Mouse (Mus musculus) heart, postnatal 36 days (tissue): ENCODE results near the gene Wwp2. TPM values are rescaled to one million over a fixed set of nuclear protein-coding genes. Genes with fewer than 3 reads are reported as not detected.
A peak's percentile ranks its signal among the peaks of the same experiment; 100 is the strongest.

ENCODE experiments used
- DNase-seq, 2 experiments: peaks; one replicate each; pipeline ENCODE4 v3.0.0; 2021 to 2022
- intact Hi-C: fragments of 180-260 bp; cut with DNase I; formaldehyde crosslinking; loops from one replicate; pipeline ENCODE4 v1.15.1; 2025
- total RNA-seq, 2 experiments: library from RNA; stranded (reverse); gene quantifications; 2 replicates each; pipeline ENCODE4 v1.2.3; 2021

Wwp2 gene
- total RNA-seq, 2 experiments from 2014 or later, result 23.9 to 26.1 TPM

DNA sequence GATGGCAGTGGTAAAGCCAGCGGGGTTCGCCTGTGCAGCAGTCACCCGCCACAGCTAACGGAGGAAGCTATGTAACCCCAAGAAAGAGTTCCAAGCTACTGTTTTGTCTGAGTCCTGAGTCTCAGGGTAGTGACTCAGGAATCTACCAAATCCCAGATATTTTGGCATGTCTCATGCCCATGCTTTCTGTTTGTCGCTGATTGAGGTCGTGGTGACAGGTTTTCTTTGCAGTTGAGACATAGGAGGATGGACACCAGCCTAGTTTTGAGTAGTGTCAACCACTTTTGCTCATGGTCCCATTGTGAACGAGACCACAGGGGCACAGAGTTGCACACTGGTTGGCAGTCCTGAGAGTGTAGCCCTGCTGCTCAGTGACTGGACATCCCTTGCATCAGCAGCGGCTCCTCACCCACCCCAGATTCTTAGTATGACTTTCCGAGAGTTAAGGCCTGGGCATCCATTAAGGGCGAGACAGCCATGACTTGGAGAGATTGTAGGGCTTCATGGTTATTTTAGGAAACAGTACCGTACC is 109.5 kb downstream of the Wwp2 start:
- intact Hi-C loops, result no loop called here

DNA sequence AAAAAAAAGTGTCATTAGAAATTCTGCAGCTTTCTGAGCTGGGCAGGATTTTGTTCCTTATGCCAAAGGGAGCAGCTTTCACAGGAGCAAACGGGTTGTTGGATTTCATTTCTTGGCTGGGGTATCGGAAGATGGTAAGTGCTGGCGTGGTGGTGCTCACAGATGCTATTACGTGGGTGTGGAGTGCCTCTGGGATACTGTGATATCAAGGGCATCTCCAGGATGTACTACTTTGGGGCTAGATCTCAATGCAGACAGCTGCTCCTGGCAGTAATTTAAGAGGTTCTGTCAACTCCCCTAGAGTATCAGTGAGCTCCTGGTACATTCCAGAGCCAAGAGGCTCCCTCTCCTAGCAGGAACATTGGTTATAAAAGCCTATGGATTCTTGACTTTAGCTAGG is 110.0 kb downstream of the Wwp2 start:
- intact Hi-C loops, result no loop called here
- DNase-seq, result no peak

More for the DNA sequence above, 109.5 kb downstream of the Wwp2 start:
- DNase-seq, result no peak

DNA sequence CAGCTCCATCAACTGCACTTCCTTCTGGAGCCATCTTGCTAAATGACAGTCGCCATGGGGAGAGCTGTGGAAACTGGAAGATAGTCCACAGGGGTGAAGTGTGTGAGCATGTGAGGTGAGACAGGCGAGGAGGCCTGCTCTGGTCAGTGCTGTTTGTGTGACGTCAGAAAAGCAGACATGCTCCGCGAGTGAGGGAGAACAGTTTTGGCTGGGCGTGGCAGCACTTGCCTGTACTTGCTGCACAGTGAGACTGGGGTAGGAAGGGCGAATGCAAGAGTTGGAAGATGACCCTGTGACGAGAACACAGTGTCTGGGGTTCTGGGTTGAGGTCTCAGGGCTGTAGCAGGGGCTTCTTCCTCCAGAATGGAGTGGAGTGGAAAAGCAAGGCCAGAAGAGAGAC is 110.7 kb downstream of the Wwp2 start:
- DNase-seq, result no peak
- intact Hi-C loops, result no loop called here

DNA sequence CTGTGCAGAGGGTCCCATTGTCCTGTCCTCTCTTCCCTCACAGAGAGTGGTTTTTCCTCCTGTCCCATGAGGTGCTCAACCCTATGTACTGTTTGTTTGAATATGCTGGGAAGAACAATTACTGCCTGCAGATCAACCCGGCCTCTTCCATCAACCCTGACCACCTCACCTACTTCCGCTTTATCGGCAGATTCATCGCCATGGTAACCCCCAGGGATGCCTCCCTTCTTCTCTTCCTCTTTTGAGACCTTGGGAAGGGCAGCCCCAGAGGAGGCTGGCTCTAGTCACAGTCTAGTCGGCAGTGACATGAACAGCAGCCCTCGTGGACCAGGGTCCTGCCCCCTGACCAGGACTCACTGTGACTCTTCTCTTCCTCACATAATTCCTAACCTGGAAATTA is 116.1 kb downstream of the Wwp2 start:
- DNase-seq, result no peak
- intact Hi-C loops, result no loop called here

DNA sequence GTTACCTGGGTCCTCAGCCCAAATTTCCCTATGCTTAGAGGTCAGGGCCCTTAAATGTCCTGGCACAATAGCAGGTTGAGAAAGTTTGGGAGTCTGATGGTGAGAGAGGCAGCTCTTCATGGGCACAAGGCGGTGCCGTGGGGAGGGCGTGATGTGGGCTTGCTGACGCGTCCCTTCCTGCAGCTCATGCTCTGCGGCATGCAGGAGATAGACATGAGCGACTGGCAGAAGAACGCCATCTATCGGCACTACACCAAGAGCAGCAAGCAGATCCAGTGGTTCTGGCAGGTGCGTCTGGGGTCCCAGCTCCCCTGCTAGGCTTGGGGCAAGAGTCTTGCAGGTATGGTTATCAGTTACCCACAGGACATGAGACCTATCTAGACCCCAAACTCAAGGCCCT is 119.1 kb downstream of the Wwp2 start:
- DNase-seq, result no peak
- intact Hi-C loops, result no loop called here

DNA sequence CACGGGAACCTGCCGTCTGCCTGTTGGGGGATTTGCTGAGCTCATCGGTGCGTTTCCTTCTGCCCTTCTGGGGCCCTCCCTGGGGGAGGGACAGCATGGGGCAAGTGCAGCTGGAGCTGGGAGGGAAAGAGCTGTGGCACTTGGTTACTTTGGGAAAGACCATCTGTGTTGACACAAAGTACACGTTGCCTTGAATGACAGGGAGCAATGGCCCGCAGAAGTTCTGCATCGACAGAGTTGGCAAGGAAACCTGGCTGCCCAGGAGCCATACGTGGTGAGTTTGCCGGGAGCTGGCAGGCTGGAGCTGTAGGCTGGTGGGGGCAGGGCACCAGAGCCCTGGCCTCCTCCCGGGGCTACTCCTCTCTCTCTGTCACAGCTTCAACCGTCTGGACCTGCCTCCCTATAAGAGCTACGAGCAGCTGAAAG is 120.4 kb downstream of the Wwp2 start:
- intact Hi-C loops, result no loop called here
- no peak for DNase-seq

DNA sequence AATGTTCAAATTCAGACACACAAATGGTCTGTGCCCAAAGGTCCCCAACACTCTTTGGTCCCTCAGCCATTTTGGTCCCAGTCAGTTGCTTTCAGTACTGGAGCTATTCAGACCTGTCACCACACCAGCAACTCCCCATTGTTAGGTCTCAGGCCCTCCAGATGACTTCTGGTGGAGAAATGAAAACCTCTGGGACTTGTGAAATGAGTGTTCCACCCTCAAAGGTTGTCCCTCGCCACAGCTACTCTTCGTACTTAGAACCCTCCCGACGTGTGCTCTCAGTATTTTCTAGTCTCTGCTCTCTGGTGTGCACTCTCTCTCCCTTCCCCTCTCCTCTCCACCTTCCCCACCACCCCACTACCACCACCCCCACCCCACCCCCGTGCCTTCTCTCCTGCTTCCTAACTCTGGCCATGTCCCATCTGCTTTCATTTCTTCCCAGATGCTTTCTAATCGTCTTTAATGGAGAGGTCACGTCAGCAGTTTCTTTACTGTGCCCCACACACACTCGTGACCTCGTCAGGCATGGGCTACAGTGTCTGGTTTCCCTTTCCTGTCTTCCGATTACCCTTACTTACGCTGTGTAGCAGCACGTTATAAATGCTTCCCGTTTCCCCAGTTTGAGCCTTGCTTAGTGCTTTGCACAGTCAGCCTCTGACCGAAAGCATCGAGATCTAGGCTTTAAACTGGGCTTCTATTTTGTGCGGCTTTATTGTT is 124.8 kb downstream of the Wwp2 start:
- intact Hi-C loops, result no loop called here
- no peak for DNase-seq

DNA sequence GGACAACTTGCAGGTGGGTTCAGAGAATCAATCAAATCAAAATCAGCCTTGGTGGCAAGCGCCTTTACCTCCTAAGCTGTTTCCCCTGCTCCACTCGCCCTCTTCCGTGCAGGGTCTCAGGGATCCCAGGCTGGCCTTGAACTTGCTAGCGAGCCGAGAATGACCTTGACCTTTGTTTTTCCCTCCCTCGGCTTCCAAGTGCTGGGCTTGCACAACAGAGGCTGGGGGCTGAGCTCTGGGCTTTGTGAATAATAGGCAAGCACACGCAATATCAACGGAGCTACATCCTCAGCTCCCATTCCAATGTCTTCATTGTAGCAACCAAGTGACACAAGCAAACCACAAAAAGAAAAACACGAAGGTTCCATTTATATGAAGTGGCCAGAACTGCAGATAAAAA is 126.0 kb downstream of the Wwp2 start:
- intact Hi-C loops, result no loop called here
- DNase-seq, result no peak

DNA sequence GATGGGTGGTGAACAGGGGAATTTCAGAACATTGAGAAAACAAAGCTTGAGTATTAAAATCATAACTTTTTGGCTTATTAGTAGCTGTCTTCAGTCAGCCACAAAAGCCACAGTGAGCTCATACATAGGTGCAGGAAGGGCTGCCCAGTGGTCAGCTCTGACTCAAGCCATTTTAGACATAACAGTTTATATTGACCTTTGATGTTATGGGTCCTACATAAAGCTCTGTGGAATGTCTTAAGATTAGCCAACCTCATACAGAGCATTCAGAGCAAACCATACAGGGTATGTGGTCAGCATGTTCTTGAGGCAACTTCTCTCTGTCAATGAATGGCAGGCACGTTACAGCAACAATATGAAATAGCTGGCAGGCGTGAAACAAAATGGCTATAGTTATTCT is 134.9 kb downstream of the Wwp2 start:
- DNase-seq, result no peak
- intact Hi-C loops, result loop anchor here (10.0 kb wide), 1 partner anchor 466 kb away; no protein-coding TSS in a partner anchor

DNA sequence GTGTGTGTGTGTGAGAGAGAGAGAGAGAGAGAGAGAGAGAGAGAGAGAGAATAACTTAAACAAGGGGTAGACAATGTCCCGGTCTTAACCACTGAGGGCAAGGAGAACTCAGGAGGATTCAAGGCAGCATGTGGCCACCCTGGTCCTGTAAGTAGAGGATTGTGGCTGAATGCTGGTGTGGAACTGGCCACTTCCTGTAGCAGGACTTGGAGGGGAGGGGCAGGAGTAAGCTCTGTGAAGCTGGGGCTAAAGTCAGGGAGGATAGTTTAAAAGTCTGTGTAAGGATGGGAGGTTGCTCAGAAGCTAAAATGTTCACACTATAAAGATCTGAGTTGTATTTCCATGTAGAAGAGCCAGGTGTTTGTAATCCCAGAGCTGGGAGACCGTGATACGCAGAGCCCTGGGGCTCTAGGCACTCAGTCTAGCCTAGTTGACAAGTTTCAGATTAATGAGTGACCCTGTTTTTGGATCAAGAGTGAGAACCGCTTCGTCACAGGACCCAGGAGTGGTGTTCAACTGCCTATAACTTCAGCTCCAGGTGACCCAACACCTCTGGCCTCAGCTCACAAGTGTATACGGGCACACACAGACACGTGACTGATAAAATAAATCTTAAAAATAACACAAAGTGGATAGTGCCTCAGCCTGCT is 135.4 kb downstream of the Wwp2 start:
- DNase-seq, result no peak
- intact Hi-C loops, result loop anchor here (1.0 to 10.0 kb wide), 2 partner anchors 116 to 467 kb away; no protein-coding TSS in a partner anchor

DNA sequence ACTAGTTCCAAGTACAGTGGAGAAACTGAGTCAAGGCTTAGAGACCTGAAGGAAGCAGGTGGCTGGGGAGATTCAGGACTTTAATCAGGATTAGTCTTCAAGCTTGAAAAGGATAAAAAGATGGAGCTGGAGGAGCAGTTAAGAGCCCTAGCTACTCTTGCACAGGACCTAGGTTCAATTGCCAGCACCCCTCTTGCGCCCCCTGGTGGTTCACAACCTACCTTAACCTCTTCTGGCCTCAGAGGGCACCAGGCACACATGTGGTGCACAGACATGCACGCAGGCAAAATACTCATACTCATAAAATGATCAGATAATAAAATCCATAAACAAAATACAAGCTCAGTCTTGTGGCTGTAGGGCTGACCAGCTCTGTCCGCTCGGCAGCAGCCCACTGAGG is 136.3 kb downstream of the Wwp2 start:
- peak; percentile 72 to 83 for DNase-seq
- intact Hi-C loops, result loop anchor here (1.0 to 10.0 kb wide), 2 partner anchors 117 to 468 kb away; no protein-coding TSS in a partner anchor

DNA sequence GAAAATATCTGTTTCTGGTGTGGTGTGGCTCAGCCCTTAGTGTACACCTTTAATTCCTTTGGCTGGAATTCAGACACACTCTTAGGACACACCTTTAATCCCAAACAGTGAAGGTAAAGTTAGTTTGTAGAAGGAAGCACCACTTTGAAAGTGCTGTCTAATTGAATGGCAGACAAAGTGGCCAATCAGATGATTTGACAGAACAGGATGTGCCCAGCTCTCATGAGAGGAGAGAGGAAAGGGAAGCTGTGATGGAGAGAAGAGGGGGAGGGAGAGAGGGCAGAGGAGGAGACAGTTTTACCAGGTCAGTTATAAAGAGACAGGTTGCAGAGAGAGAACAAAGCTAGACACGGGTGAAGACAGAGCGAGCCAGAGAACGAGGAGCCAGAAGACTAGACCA is 138.6 kb downstream of the Wwp2 start:
- no peak for DNase-seq
- intact Hi-C loops, result loop anchor here (5.0 to 10.0 kb wide), 2 partner anchors 162 to 470 kb away; no protein-coding TSS in a partner anchor

DNA sequence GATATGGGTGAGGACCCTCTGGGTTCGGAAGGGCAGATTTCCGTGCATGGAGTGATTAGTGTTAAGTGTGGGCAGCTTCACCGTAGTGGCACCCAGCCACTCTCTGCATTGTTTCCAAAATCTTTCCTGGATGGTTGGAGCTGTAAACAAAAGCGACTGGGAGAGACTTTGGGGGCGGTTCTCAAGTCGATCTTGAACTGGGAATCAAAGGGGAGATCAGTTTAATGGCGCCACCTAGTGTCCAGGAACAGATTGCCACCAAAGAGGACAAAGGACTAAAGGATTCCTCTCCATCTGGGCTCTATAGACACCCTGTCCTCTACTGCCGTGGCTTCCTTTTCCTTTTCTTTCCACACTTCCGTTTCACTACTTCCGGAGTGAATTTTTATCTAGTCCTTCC is 140.5 kb downstream of the Wwp2 start:
- intact Hi-C loops, result loop anchor here (1.0 to 10.0 kb wide), 3 partner anchors 121 to 472 kb away; no protein-coding TSS in a partner anchor

DNA sequence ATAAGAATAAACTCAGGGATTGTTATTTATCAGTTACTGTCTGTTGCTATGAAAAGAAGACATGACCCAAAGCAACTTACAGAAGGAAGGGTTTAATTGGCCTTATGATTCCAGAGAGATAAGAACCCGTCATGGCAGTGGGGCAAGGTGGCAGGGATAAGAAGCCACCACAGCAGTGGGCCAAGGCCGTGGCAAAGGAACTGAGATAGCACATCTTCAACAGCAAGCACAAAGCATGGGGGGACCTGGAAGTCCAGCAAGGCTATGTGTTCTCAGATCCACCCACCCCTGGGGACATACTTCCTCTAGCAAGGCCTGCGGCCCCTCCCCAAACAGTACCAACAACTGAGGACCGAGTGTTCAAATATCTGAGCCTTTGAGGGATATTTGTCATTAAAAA is 141.5 kb downstream of the Wwp2 start:
- intact Hi-C loops, result loop anchor here (5.0 to 10.0 kb wide), 2 partner anchors 165 to 473 kb away; no protein-coding TSS in a partner anchor
- no peak for DNase-seq

More for the DNA sequence above, 140.5 kb downstream of the Wwp2 start:
- DNase-seq, result peak; percentile 79 to 81

DNA sequence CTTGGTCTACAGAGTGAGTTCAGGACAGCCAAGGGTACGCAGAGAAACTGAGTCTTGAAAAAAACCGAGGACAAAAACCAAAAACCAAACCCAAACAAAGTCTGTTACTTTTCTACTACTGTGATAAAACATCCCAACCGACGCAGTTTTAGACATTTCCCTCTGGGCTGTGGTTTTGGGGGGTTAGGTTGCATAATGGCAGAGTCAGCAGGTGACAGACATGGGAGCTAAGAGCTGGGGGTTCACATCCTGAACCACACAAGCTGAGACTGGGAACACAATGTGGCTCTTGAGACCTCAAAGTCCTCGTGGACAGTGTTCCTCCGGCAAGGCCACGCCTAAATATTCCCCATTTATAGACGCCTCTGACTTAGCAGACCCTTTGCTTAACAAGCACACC is 142.0 kb downstream of the Wwp2 start:
- intact Hi-C loops, result loop anchor here (5.0 to 10.0 kb wide), 2 partner anchors 166 to 473 kb away; no protein-coding TSS in a partner anchor
- no peak for DNase-seq

DNA sequence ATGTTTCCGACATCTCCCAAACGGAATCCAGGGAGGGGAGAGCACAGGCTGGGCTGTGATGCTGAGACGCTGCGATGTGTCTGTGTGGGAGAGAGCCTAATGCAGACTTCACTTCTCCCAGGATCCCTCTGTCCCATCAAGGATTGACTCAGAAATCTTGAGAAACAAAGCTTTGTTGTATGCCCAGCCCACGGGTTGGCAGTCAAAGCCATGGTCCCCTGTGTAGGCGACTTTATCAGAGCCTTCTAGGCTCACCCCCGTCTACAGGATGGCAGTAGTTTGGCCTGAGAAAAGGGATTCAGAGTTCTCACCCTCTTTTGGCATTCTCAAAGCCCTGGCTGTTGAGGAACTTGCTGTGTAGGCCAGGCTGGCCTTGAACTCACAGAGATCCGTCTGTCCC is 142.4 kb downstream of the Wwp2 start:
- intact Hi-C loops, result loop anchor here (5.0 to 10.0 kb wide), 2 partner anchors 166 to 474 kb away; no protein-coding TSS in a partner anchor
- DNase-seq, result no peak

DNA sequence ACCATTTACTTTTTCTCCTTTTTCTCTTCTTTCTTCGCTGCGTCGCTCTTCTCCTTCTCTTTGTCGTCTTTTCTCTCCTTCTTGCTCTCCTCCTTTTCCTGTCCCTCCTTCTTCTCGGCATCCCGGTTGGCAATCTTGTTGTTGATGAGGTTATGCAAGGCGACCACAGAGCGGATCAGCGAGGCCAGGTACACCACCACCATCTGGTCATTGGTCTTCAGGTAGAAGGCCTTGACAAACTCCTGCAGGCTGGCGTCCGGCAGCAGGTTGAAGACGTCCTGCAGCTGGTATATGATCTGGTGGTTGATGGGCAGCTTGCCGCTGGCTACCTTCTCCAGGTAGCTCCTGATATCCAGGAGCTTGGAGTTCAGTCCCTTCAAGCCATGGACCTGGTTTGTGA is 144.7 kb downstream of the Wwp2 start:
- intact Hi-C loops, result loop anchor here (10.0 kb wide), 1 partner anchor 1984 kb away; the partner anchor contains the start of genes Dhx38 and Txnl4b
- DNase-seq, result no peak

DNA sequence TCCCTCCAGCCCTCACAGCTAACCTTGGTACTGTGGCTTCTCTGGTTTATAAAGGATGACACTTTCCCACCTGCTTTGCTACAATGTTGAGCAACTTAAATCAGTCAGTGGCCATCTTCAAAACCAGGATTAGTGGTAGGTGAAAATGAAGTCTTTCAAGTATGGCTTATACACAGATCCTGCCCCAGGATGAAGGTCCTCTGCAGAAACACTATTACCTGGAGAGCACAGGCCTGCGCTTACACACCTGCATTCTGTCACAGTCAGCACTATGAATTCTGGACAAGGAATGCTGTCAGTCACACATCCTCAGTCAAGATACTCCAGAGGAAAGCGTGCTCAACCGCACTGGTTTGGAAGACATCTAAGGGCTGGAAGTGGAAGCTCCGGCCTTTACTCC is 145.4 kb downstream of the Wwp2 start:
- intact Hi-C loops, result loop anchor here (10.0 kb wide), 1 partner anchor 1983 kb away; the partner anchor contains the start of genes Dhx38 and Txnl4b

DNA sequence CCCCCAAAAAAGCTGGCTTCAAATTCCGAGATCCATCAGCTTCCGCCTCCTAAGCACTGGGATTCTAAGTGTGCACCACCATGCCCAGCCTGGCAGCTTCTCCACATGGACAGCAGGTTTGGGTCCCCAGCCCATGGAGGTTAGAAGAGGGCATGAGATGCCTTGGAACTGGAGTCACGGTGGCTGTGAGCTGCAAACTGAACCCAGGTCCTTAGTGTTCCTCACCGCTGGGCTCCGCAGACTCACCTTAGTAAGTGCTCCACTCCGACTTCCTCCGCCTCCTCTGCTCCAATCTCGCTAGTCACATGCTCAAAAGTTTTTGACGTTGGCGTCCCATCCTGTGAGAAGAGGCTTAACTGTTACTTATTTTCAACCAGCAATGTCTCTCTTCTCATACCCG is 146.0 kb downstream of the Wwp2 start:
- intact Hi-C loops, result loop anchor here (10.0 kb wide), 1 partner anchor 1983 kb away; the partner anchor contains the start of genes Dhx38 and Txnl4b

More for the DNA sequence above, 145.4 kb downstream of the Wwp2 start:
- DNase-seq, result no peak

DNA sequence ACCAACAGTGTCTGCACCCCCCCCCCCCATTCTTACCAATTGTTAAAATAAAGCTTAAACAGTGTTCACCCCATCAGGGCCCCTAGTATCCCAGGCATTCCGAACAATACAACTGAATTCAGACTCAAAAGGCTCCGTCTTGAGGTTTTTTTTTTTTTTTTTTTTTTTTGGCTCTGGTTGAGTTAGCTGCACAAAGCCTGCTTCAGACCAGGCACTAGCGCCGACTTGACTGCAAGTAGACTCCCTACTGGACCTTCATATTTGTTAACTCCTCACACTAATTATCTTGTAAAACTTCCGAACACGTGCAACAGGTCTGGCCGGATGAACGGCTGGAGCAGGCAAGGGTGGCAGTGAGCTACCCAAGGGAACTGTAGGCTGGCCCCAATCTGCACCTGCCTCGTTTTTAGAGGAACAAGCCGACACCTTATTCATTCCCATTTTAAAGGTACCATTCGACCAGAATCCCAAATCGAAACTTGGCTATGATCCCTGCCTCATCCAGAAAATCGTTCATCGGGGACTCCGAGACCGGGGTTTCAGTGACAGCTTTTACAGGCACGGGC is 151.3 kb downstream of the Wwp2 start:
- intact Hi-C loops, result loop anchor here (10.0 kb wide), 1 partner anchor 1977 kb away; the partner anchor contains the start of genes Dhx38 and Txnl4b
- DNase-seq, result no peak

More for the DNA sequence above, 146.0 kb downstream of the Wwp2 start:
- DNase-seq, result no peak
